Mouse (Mus musculus): ENCODE measurements at regions not wholly inside any gene's neighbourhood (a gene's known extent, or its start where the extent isn't known, plus 50 kb on each side); places are given as distances from the start of the nearest gene placed in this dataset.
"Not testable (repeated sequence)": the region's sequence is repeated elsewhere in the genome, so short reads cannot be mapped to it uniquely, and the experiment has no call there.

DNA sequence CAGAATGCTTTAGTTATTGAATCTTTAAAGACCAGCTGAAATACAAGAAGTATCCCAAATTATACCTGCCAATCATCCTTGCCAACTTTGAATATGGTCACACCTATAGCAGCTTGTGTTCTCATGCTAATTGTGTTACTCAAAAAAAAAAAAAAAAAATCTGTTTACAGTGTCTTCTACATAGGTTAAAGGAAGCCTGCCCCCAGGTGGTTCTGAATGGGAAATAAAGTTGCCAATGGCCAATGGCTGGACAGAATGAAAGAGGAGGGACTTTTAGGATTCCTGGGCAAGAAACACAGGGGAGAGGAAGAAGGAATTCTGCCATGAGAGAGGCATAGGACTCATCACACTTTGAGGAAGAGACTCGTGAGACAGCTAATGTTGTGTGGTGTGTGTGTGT lies 197.5 kb upstream of the Gm21897 start:
- Histone ChIP-seq H3K27me3 (ENCODE audit: control insufficient read depth, insufficient read depth, low read length) (no peaks in the 10 kb centered on the region), H3K4me3 (replicated peaks; ENCODE audit: low read length) (no peak overlapping the region), H3K9ac (no peak overlapping the region), H3K4me1 (replicated peaks; ENCODE audit: control insufficient read depth, insufficient read depth, low read length) (no peaks in the 10 kb centered on the region), H3K9me3 (ENCODE audit: control insufficient read depth, low read length) (no peaks in the 10 kb centered on the region), H3K36me3 (replicated peaks; ENCODE audit: control insufficient read depth, insufficient read depth) (no peaks in the 10 kb centered on the region), H3K27ac (no peak overlapping the region), H3K4me2 (replicated peaks) (no peak overlapping the region)
- WGBS, result 72% methylated on average over 1 of the region's 1 CpGs
- DNase-seq (ENCODE audit: low spot score) (no peak), ATAC-seq (ENCODE audit: low FRiP score) (no peak)

GRCm38 (mm10) chr16:15128996-15129395 lies 188.3 kb upstream of the Gm21897 start:
- H3K9me3 ChIP-seq (ENCODE audit: control insufficient read depth, low read length), result no peaks in the 10 kb centered on the region
- H3K4me3 ChIP-seq (replicated peaks; ENCODE audit: low read length), result no peak overlapping the region
- H3K27ac ChIP-seq, result no peak overlapping the region
- H3K4me1 ChIP-seq (replicated peaks; ENCODE audit: control insufficient read depth, insufficient read depth, low read length), result no peaks in the 10 kb centered on the region
- 90% methylated on average over 2 of the region's 2 CpGs for WGBS
- no peaks in the 10 kb centered on the region for H3K36me3 ChIP-seq (replicated peaks; ENCODE audit: control insufficient read depth, insufficient read depth)
- no peak overlapping the region for H3K4me2 ChIP-seq (replicated peaks)
- no peak for ATAC-seq (ENCODE audit: low FRiP score)
- H3K9ac ChIP-seq, result no peak overlapping the region
- no peaks in the 10 kb centered on the region for H3K27me3 ChIP-seq (ENCODE audit: control insufficient read depth, insufficient read depth, low read length)
- DNase-seq (ENCODE audit: low spot score), result no peak

DNA sequence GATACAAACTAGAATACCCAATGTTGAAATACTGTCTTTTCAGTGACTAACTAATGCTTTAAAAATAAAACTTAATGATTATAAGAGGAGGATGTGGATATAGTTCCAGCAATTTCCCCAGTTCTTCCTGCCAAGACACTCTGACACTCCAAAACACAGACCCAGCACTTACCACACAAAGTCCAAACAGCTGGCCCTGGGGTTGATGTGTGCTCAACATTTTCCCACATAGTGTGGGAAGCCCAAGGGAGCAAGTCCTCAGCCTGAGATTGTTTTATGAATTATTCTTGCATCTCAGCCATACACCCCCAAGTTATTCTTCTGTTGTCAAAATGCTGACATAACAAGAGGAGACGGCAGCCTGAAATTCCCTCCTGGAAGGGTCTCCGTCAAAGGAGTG lies 187.5 kb upstream of the Gm21897 start:
- 87% methylated on average over 2 of the region's 2 CpGs for WGBS
- no peaks in the 10 kb centered on the region for H3K4me1 ChIP-seq (replicated peaks; ENCODE audit: control insufficient read depth, insufficient read depth, low read length)
- H3K27me3 ChIP-seq (ENCODE audit: control insufficient read depth, insufficient read depth, low read length), result no peaks in the 10 kb centered on the region
- H3K36me3 ChIP-seq (replicated peaks; ENCODE audit: control insufficient read depth, insufficient read depth), result no peaks in the 10 kb centered on the region
- no peak overlapping the region for H3K9ac ChIP-seq
- H3K27ac ChIP-seq, result no peak overlapping the region
- no peak overlapping the region for H3K4me2 ChIP-seq (replicated peaks)
- no peak for DNase-seq (ENCODE audit: low spot score)
- H3K9me3 ChIP-seq (ENCODE audit: control insufficient read depth, low read length), result no peaks in the 10 kb centered on the region
- ATAC-seq (ENCODE audit: low FRiP score), result no peak
- no peak overlapping the region for H3K4me3 ChIP-seq (replicated peaks; ENCODE audit: low read length)

- no peaks in the 10 kb centered on the region for H3K36me3 ChIP-seq (replicated peaks; ENCODE audit: control insufficient read depth, insufficient read depth)
- no peak overlapping the region for H3K9ac ChIP-seq
- ATAC-seq (ENCODE audit: low FRiP score), result no peak
- 81% methylated on average over 2 of the region's 2 CpGs for WGBS
- H3K4me1 ChIP-seq (replicated peaks; ENCODE audit: control insufficient read depth, insufficient read depth, low read length), result no peaks in the 10 kb centered on the region
- no peak overlapping the region for H3K27ac ChIP-seq
- DNase-seq (ENCODE audit: low spot score), result no peak
- no peaks in the 10 kb centered on the region for H3K27me3 ChIP-seq (ENCODE audit: control insufficient read depth, insufficient read depth, low read length)
- H3K4me2 ChIP-seq (replicated peaks), result no peak overlapping the region
- H3K9me3 ChIP-seq (ENCODE audit: control insufficient read depth, low read length), result no peaks in the 10 kb centered on the region
- H3K4me3 ChIP-seq (replicated peaks; ENCODE audit: low read length), result no peak overlapping the region
These were observed 159.4 kb upstream of the Gm21897 start for GRCm38 (mm10) chr16:15157852-15158251.

- Histone ChIP-seq H3K27me3 (ENCODE audit: control insufficient read depth, insufficient read depth, low read length) (no peaks in the 10 kb centered on the region), H3K27ac (no peak overlapping the region), H3K4me3 (replicated peaks; ENCODE audit: low read length) (no peak overlapping the region), H3K9me3 (ENCODE audit: control insufficient read depth, low read length) (peaks cover 22% of the 10 kb centered on the region), H3K4me2 (replicated peaks) (no peak overlapping the region), H3K9ac (no peak overlapping the region), H3K36me3 (replicated peaks; ENCODE audit: control insufficient read depth, insufficient read depth) (no peaks in the 10 kb centered on the region), H3K4me1 (replicated peaks; ENCODE audit: control insufficient read depth, insufficient read depth, low read length) (no peaks in the 10 kb centered on the region)
- no peak for ATAC-seq (ENCODE audit: low FRiP score)
- DNase-seq (ENCODE audit: low spot score), result no peak
- 88% methylated on average over 3 of the region's 3 CpGs for WGBS
These were observed 141.7 kb upstream of the Gm21897 start for GRCm38 (mm10) chr16:15175516-15175915.

DNA sequence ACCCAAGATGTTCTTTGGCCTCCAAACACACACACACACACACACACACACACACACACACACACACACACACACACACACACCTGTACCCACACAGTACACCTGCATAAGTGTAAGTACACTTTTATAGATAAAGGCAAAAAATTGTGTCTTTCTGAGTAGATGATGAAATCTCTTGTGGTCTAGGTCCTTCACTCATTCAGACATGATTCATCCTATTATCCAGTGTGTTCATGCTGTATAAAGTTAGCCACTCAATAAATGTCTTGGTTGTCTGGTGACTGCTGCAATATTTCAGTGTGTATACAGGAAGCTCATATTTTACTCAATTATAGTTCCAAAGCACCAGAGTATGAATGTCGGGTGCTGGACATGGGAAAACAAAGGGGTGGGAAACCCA lies 131.5 kb upstream of the Gm21897 start:
- Histone ChIP-seq H3K36me3 (replicated peaks; ENCODE audit: control insufficient read depth, insufficient read depth) (no peaks in the 10 kb centered on the region), H3K27me3 (ENCODE audit: control insufficient read depth, insufficient read depth, low read length) (no peaks in the 10 kb centered on the region), H3K27ac (no peak overlapping the region), H3K9ac (no peak overlapping the region), H3K4me2 (replicated peaks) (no peak overlapping the region), H3K9me3 (ENCODE audit: control insufficient read depth, low read length) (peaks cover 1% of the 10 kb centered on the region; the same call in 1 of the 2 replicates), H3K4me1 (replicated peaks; ENCODE audit: control insufficient read depth, insufficient read depth, low read length) (no peaks in the 10 kb centered on the region), H3K4me3 (replicated peaks; ENCODE audit: low read length) (no peak overlapping the region)
- ATAC-seq (ENCODE audit: low FRiP score) (no peak), DNase-seq (ENCODE audit: low spot score) (no peak)
- WGBS, result 91% methylated on average over 1 of the region's 1 CpGs

- no peaks in the 10 kb centered on the region for H3K36me3 ChIP-seq (replicated peaks; ENCODE audit: control insufficient read depth, insufficient read depth)
- 67% methylated on average over 6 of the region's 6 CpGs for WGBS
- no peak for ATAC-seq (ENCODE audit: low FRiP score)
These were observed 122.1 kb upstream of the Gm21897 start for GRCm38 (mm10) chr16:15194926-15195711.

DNA sequence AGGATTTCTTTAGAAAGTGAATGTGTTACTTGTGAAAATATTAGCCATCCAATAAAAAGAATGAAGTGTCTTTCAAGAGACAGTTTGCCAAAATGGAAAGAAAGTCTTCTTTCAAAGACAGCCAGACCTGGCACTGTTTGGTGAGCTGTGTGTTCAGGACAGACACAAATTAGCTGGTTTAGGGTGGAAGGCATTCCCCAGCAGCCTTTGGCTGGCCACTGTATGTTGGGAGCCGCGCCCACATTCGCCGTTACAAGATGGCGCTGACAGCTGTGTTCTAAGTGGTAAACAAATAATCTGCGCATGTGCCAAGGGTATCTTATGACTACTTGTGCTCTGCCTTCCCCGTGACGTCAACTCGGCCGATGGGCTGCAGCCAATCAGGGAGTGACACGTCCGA lies 121.3 kb upstream of the Gm21897 start:
- not testable (repeated sequence) for DNase-seq (ENCODE audit: low spot score); H3K4me1 ChIP-seq (replicated peaks; ENCODE audit: control insufficient read depth, insufficient read depth, low read length); H3K9me3 ChIP-seq (ENCODE audit: control insufficient read depth, low read length); H3K27ac ChIP-seq; H3K9ac ChIP-seq; H3K27me3 ChIP-seq (ENCODE audit: control insufficient read depth, insufficient read depth, low read length); H3K4me2 ChIP-seq (replicated peaks); ATAC-seq (ENCODE audit: low FRiP score); H3K36me3 ChIP-seq (replicated peaks; ENCODE audit: control insufficient read depth, insufficient read depth); H3K4me3 ChIP-seq (replicated peaks; ENCODE audit: low read length)
- WGBS, result 95% methylated on average over 5 of the region's 12 CpGs

More at GRCm38 (mm10) chr16:15194926-15195711, 122.1 kb upstream of the Gm21897 start:
- Histone ChIP-seq H3K27ac (no peak overlapping the region), H3K9ac (no peak overlapping the region), H3K27me3 (ENCODE audit: control insufficient read depth, insufficient read depth, low read length) (no peaks in the 10 kb centered on the region), H3K9me3 (ENCODE audit: control insufficient read depth, low read length) (no peaks in the 10 kb centered on the region), H3K4me3 (replicated peaks; ENCODE audit: low read length) (no peak overlapping the region), H3K4me2 (replicated peaks) (no peak overlapping the region), H3K4me1 (replicated peaks; ENCODE audit: control insufficient read depth, insufficient read depth, low read length) (no peaks in the 10 kb centered on the region)
- DNase-seq (ENCODE audit: low spot score), result no peak

DNA sequence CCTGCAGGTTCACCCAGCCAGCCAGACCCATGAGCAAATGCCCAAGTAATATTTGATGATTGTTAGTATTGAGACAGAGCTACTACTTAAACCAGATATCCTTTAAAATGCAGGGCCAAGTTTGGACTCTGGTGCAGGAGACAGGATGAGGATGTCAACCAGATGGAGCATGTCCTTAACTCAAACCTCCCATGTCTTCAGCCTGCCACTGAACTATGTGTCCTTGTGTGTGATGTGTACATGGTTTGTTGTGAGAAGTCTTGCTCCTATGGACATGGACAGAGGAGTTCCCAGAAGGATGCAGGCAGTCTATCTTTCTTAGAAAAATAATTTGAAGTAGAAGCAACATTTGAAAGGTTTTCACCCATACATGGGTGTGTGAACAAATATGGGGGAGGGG lies 120.4 kb upstream of the Gm21897 start:
- H3K4me2 ChIP-seq (replicated peaks), result no peak overlapping the region
- no peak for ATAC-seq (ENCODE audit: low FRiP score)
- no peak overlapping the region for H3K4me3 ChIP-seq (replicated peaks; ENCODE audit: low read length)
- H3K4me1 ChIP-seq (replicated peaks; ENCODE audit: control insufficient read depth, insufficient read depth, low read length), result no peaks in the 10 kb centered on the region
- no peaks in the 10 kb centered on the region for H3K9me3 ChIP-seq (ENCODE audit: control insufficient read depth, low read length)
- no peaks in the 10 kb centered on the region for H3K27me3 ChIP-seq (ENCODE audit: control insufficient read depth, insufficient read depth, low read length)
- no peak overlapping the region for H3K9ac ChIP-seq
- no peaks in the 10 kb centered on the region for H3K36me3 ChIP-seq (replicated peaks; ENCODE audit: control insufficient read depth, insufficient read depth)
- DNase-seq (ENCODE audit: low spot score), result no peak
- no peak overlapping the region for H3K27ac ChIP-seq

- Histone ChIP-seq H3K36me3 (replicated peaks; ENCODE audit: control insufficient read depth, insufficient read depth) (no peaks in the 10 kb centered on the region), H3K27ac (no peak overlapping the region), H3K9ac (no peak overlapping the region), H3K4me3 (replicated peaks; ENCODE audit: low read length) (no peak overlapping the region), H3K27me3 (ENCODE audit: control insufficient read depth, insufficient read depth, low read length) (no peaks in the 10 kb centered on the region), H3K4me2 (replicated peaks) (no peak overlapping the region), H3K4me1 (replicated peaks; ENCODE audit: control insufficient read depth, insufficient read depth, low read length) (no peaks in the 10 kb centered on the region), H3K9me3 (ENCODE audit: control insufficient read depth, low read length) (no peaks in the 10 kb centered on the region)
- ATAC-seq (ENCODE audit: low FRiP score), result no peak
- 95% methylated on average over 2 of the region's 2 CpGs for WGBS
- DNase-seq (ENCODE audit: low spot score), result no peak
These were observed 101.3 kb upstream of the Gm21897 start for GRCm38 (mm10) chr16:15215921-15216320.
